Mouse (Mus musculus) kidney, adult 11 months (tissue): Measurements from ENCODE around the gene Wnk2.
"Not testable (repeated sequence)": the region's sequence is repeated elsewhere in the genome, so short reads cannot be mapped to it uniquely, and the experiment has no call there.

Experiments used
- DNase-seq: peaks from one replicate; pipeline ENCODE4 v3.0.0; 2022

The Wnk2 gene

GRCm38 (mm10) chr13:49088874-49089273, 58.9 kb downstream of the Wnk2 start:
- DNase-seq, result peak; percentile 11

GRCm38 (mm10) chr13:49087420-49087819, 60.4 kb downstream of the Wnk2 start:
- DNase-seq, result peak; percentile 52

- no peak for DNase-seq
Observed at GRCm38 (mm10) chr13:49086431-49086830, 61.4 kb downstream of the Wnk2 start.

GRCm38 (mm10) chr13:49085211-49085610, 62.6 kb downstream of the Wnk2 start:
- no peak for DNase-seq

GRCm38 (mm10) chr13:49084781-49085180, 63.0 kb downstream of the Wnk2 start:
- DNase-seq, result no peak

GRCm38 (mm10) chr13:49083941-49084340, 63.9 kb downstream of the Wnk2 start:
- DNase-seq, result no peak

- DNase-seq, result peak; percentile 16
Observed at GRCm38 (mm10) chr13:49082151-49082879, 65.5 kb downstream of the Wnk2 start.

GRCm38 (mm10) chr13:49076196-49076595, 71.6 kb downstream of the Wnk2 start:
- DNase-seq, result no peak

- no peak for DNase-seq
Observed at GRCm38 (mm10) chr13:49075377-49075776, 72.4 kb downstream of the Wnk2 start.

- no peak for DNase-seq
Observed at GRCm38 (mm10) chr13:49073295-49073694, 74.5 kb downstream of the Wnk2 start.

- DNase-seq, result no peak
Observed at GRCm38 (mm10) chr13:49071861-49072260, 76.0 kb downstream of the Wnk2 start.

GRCm38 (mm10) chr13:49069979-49070378, 77.8 kb downstream of the Wnk2 start:
- no peak for DNase-seq

- DNase-seq, result no peak
Observed at GRCm38 (mm10) chr13:49069393-49069792, 78.4 kb downstream of the Wnk2 start.

- DNase-seq, result no peak
Observed at GRCm38 (mm10) chr13:49064257-49064656, 83.6 kb downstream of the Wnk2 start.

- no peak for DNase-seq
Observed at GRCm38 (mm10) chr13:49060456-49060855, 87.4 kb downstream of the Wnk2 start.

- DNase-seq, result peak; percentile 54
Observed at GRCm38 (mm10) chr13:49058528-49058927, 89.3 kb downstream of the Wnk2 start.

GRCm38 (mm10) chr13:49056304-49056703, 91.5 kb downstream of the Wnk2 start:
- no peak for DNase-seq

GRCm38 (mm10) chr13:49054753-49055152, 93.1 kb downstream of the Wnk2 start:
- not testable (repeated sequence) for DNase-seq

- DNase-seq, result no peak
Observed at GRCm38 (mm10) chr13:49053333-49053732, 94.5 kb downstream of the Wnk2 start.

GRCm38 (mm10) chr13:49052512-49052911, 95.3 kb downstream of the Wnk2 start:
- DNase-seq, result no peak

- DNase-seq, result no peak
Observed at GRCm38 (mm10) chr13:49047393-49047792, 100.4 kb downstream of the Wnk2 start.

GRCm38 (mm10) chr13:49044145-49044561, 103.7 kb downstream of the Wnk2 start:
- no peak for DNase-seq

GRCm38 (mm10) chr13:49042371-49042770, 105.4 kb downstream of the Wnk2 start:
- DNase-seq, result no peak

GRCm38 (mm10) chr13:49036928-49037574, 110.8 kb downstream of the Wnk2 start:
- no peak for DNase-seq

- DNase-seq, result no peak
Observed at GRCm38 (mm10) chr13:49036436-49036835, 111.4 kb downstream of the Wnk2 start.
